Comparison of ENCODE assay signal across 12 mouse cellular contexts in genomic region chr4:155908281-155908680, GRCm38 (mm10). TPM values are rescaled to one million over a fixed set of nuclear protein-coding genes. Genes with fewer than 3 reads are reported as not detected.
DNase-seq lines count a peak whose midpoint lies in the region; ATAC-seq and TF ChIP-seq lines count a peak whose summit lies in the region.
"Had no signal": no experiment of that assay in that cellular context is flagged by ENCODE, and none has a peak within 500 bp of the region (broad histone marks: within the 10 kb centered on the region; RNA-seq: fewer than 3 reads in every experiment).

No protein-coding gene starts in this region.

- H3K9me3 ChIP-seq in heart, embryonic 12.5 days (replicated peaks): no peaks in the 10 kb centered on the region
- H3K9me3 ChIP-seq in liver, embryonic 13.5 days (replicated peaks): 0 out of 2 replicates have a peak, but pooled peaks cover 3% of the 10 kb centered on the region
- no peaks in the 10 kb centered on the region for H3K9me3 ChIP-seq in liver, postnatal 0 days (ENCODE audit: low read length)
- H3K9me3 ChIP-seq: forebrain, embryonic 12.5 days; hindbrain, embryonic 10.5 days; midbrain, embryonic 12.5 days had no signal

- H3K27me3 ChIP-seq in heart, embryonic 12.5 days (replicated peaks): no peaks in the 10 kb centered on the region
- H3K27me3 ChIP-seq in liver, embryonic 13.5 days: no peaks in the 10 kb centered on the region
- no peaks in the 10 kb centered on the region for H3K27me3 ChIP-seq in liver, postnatal 0 days (ENCODE audit: insufficient read depth, low read length)
- H3K27me3 ChIP-seq: forebrain, embryonic 12.5 days; midbrain, embryonic 12.5 days had no signal

- no peak overlapping the region for H3K27ac ChIP-seq in heart, embryonic 12.5 days (ENCODE audit: poor library complexity, severe bottlenecking)
- no peak overlapping the region for H3K27ac ChIP-seq in liver, embryonic 13.5 days
- H3K27ac ChIP-seq in liver, postnatal 0 days (ENCODE audit: low read depth): no peak overlapping the region
- H3K27ac ChIP-seq: forebrain, embryonic 12.5 days; hindbrain, embryonic 10.5 days; midbrain, embryonic 12.5 days had no signal

- H3K4me3 ChIP-seq in heart, embryonic 12.5 days: no peak overlapping the region
- H3K4me3 ChIP-seq in liver, embryonic 13.5 days (replicated peaks): no peak overlapping the region
- no peak overlapping the region for H3K4me3 ChIP-seq in liver, postnatal 0 days (ENCODE audit: low read depth, low read length)
- H3K4me3 ChIP-seq: forebrain, embryonic 12.5 days; hindbrain, embryonic 10.5 days; midbrain, embryonic 12.5 days had no signal

- DNase-seq in cerebellum, adult 11-12 months: peak; percentile 5
- no peak for DNase-seq in cerebellum, adult 9-10 months
- DNase-seq in heart, adult 11 months: peak; percentile 78
- DNase-seq in liver, embryonic 13.5 days: no peak
- DNase-seq in liver, postnatal 0 days: no peak
- peak; percentile 34 for DNase-seq in testis, postnatal 10 days (ENCODE audit: low spot score)
- DNase-seq in testis, postnatal 14 days (ENCODE audit: low spot score): no peak
- DNase-seq: kidney, adult 8-10 months had no signal

- TF ChIP-seq EP300 in liver, postnatal 0 days (IDR thresholded peaks at IDR 0.05; ENCODE audit: low read depth): no peak

- H3K4me1 ChIP-seq in heart, embryonic 12.5 days (replicated peaks): no peaks in the 10 kb centered on the region
- H3K4me1 ChIP-seq in liver, embryonic 13.5 days (replicated peaks): no peaks in the 10 kb centered on the region
- no peaks in the 10 kb centered on the region for H3K4me1 ChIP-seq in liver, postnatal 0 days (ENCODE audit: insufficient read depth)
- H3K4me1 ChIP-seq: forebrain, embryonic 12.5 days; hindbrain, embryonic 10.5 days; midbrain, embryonic 12.5 days had no signal

- ATAC-seq in heart, embryonic 12.5 days (ENCODE audit: insufficient number of reproducible peaks, low FRiP score): no peak
- ATAC-seq in liver, embryonic 13.5 days (ENCODE audit: low read depth): peak; percentile 12; the same call in 1 of the 2 replicates
- no peak for ATAC-seq in liver, postnatal 0 days

- H3K36me3 ChIP-seq in heart, embryonic 12.5 days: peaks cover 37% of the 10 kb centered on the region
- peaks cover 35% of the 10 kb centered on the region for H3K36me3 ChIP-seq in liver, embryonic 13.5 days
- H3K36me3 ChIP-seq in liver, postnatal 0 days (replicated peaks; ENCODE audit: insufficient read depth, low read length): peaks cover 4% of the 10 kb centered on the region

- 77% methylated on average over 7 of the region's 7 CpGs for WGBS in heart, embryonic 12.5 days
- WGBS in liver, embryonic 13.5 days (ENCODE audit: insufficient replicate concordance): 69% methylated on average over 7 of the region's 7 CpGs
- WGBS in liver, postnatal 0 days (ENCODE audit: insufficient replicate concordance): 73% methylated on average over 7 of the region's 7 CpGs

- H3K9ac ChIP-seq in heart, embryonic 12.5 days: no peak overlapping the region
- H3K9ac ChIP-seq in liver, embryonic 13.5 days: no peak overlapping the region
- no peak overlapping the region for H3K9ac ChIP-seq in liver, postnatal 0 days (replicated peaks)
- H3K9ac ChIP-seq: forebrain, embryonic 12.5 days; midbrain, embryonic 12.5 days had no signal

- H3K4me2 ChIP-seq in heart, embryonic 12.5 days: no peak overlapping the region
- no peak overlapping the region for H3K4me2 ChIP-seq in liver, embryonic 13.5 days
- H3K4me2 ChIP-seq in liver, postnatal 0 days (ENCODE audit: low read depth, low read length): no peak overlapping the region
- H3K4me2 ChIP-seq: forebrain, embryonic 12.5 days; midbrain, embryonic 12.5 days had no signal

- TF ChIP-seq CTCF in liver, postnatal 0 days (IDR thresholded peaks at IDR 0.05; ENCODE audit: low read depth): no peak

RNA-seq across cellular contexts. Expression of gene Acap3, which starts 16.7 kb away (rescaled TPM):
- 13.8 and 14.2 TPM in 2 replicates for polyA plus RNA-seq in heart, embryonic 12.5 days (2016; fragmentation: Nextera tagmentation; extraction: Ambion mirVana)
- 7.6 and 7.8 TPM in 2 replicates for polyA plus RNA-seq in liver, embryonic 13.5 days (2015; fragmentation: Nextera tagmentation; extraction: Ambion mirVana)
- polyA plus RNA-seq in liver, postnatal 0 days (2015; fragmentation: Nextera tagmentation; extraction: Ambion mirVana): 2.1 and 2.8 TPM in 2 replicates

RNA-seq across cellular contexts. Expression of gene Pusl1, which starts 16.7 kb away (rescaled TPM):
- 31.2 and 31.5 TPM in 2 replicates for polyA plus RNA-seq in heart, embryonic 12.5 days (2016; fragmentation: Nextera tagmentation; extraction: Ambion mirVana)
- polyA plus RNA-seq in liver, embryonic 13.5 days (2015; fragmentation: Nextera tagmentation; extraction: Ambion mirVana): 25.4 and 25.7 TPM in 2 replicates
- 14.1 and 15.3 TPM in 2 replicates for polyA plus RNA-seq in liver, postnatal 0 days (2015; fragmentation: Nextera tagmentation; extraction: Ambion mirVana)

RNA-seq across cellular contexts. Expression of gene Ube2j2, which starts 35.4 kb away (rescaled TPM):
- 101 and 107 TPM in 2 replicates for polyA plus RNA-seq in heart, embryonic 12.5 days (2016; fragmentation: Nextera tagmentation; extraction: Ambion mirVana)
- 68.1 and 70.3 TPM in 2 replicates for polyA plus RNA-seq in liver, embryonic 13.5 days (2015; fragmentation: Nextera tagmentation; extraction: Ambion mirVana)
- 45.9 and 56.7 TPM in 2 replicates for polyA plus RNA-seq in liver, postnatal 0 days (2015; fragmentation: Nextera tagmentation; extraction: Ambion mirVana)

RNA-seq across cellular contexts. Expression of gene Ints11, which starts 38.9 kb away (rescaled TPM):
- 37.8 and 38.3 TPM in 2 replicates for polyA plus RNA-seq in heart, embryonic 12.5 days (2016; fragmentation: Nextera tagmentation; extraction: Ambion mirVana)
- polyA plus RNA-seq in liver, embryonic 13.5 days (2015; fragmentation: Nextera tagmentation; extraction: Ambion mirVana): 40.0 and 41.9 TPM in 2 replicates
- polyA plus RNA-seq in liver, postnatal 0 days (2015; fragmentation: Nextera tagmentation; extraction: Ambion mirVana): 14.9 and 17.4 TPM in 2 replicates

RNA-seq across cellular contexts. Expression of gene Cptp, which starts 39.0 kb away (rescaled TPM):
- 9.2 and 10.1 TPM in 2 replicates for polyA plus RNA-seq in heart, embryonic 12.5 days (2016; fragmentation: Nextera tagmentation; extraction: Ambion mirVana)
- 8.4 and 10.2 TPM in 2 replicates for polyA plus RNA-seq in liver, embryonic 13.5 days (2015; fragmentation: Nextera tagmentation; extraction: Ambion mirVana)
- polyA plus RNA-seq in liver, postnatal 0 days (2015; fragmentation: Nextera tagmentation; extraction: Ambion mirVana): 8.1 and 8.4 TPM in 2 replicates

Comparison
In these comparisons a context has a peak if more than half of its experiments do, and no peak if none do; other contexts are left out.
1. DNase-seq: peak in cerebellum, adult 11-12 months (single experiment), heart, adult 11 months (single experiment) and testis, postnatal 10 days (single experiment); none in cerebellum, adult 9-10 months (single experiment), liver, embryonic 13.5 days (single experiment), liver, postnatal 0 days (single experiment) and testis, postnatal 14 days (single experiment).